Comparison of ENCODE assay signal across 9 mouse cellular contexts in the genomic region with DNA sequence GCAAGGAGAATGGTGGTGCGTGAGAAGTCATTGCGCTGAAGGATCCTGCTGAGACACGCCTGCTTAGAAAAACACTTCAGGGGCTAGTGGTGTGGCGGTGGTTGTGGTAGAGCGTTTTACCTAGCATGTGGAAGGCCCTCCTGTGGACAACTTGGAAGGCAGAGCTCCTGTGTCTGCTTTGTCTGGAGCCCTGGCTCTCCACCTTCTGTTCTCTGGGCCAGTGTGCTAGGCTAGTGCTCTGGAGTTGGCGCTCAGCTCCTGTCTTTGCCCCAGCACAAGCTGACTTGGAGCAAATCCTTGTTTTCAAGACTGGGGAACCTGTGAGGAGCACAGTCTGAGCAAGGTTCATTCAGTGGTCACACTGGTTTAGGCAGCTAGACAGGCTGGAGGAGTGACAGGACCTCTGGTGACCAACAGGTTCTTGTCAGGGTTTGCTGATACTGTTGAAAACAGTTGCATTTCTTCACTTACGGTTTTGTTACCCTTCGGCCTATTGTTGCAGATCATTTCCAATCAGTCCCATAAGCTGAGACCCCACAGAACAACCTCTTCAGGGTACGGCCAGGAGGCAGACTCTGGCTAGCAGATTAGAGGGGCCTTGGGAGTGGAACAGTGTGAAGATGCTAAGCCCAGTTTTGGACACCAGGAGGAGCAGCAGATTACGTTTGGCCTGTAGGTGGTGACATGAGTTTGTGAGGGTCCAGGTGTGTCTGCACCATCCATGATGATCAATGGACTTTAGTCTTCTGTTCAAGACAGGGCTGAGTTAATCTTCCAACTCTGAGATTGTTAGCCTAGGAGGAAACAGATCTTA. TPM values are rescaled to one million over a fixed set of nuclear protein-coding genes. Genes with fewer than 3 reads are reported as not detected.
DNase-seq lines count a peak whose midpoint lies in the region; ATAC-seq and TF ChIP-seq lines count a peak whose summit lies in the region.
"Had no signal": no experiment of that assay in that cellular context is flagged by ENCODE, and none has a peak within 500 bp of the region (broad histone marks: within the 10 kb centered on the region; RNA-seq: fewer than 3 reads in every experiment).

No protein-coding gene starts in this region.

- ATAC-seq in forebrain, embryonic 11.5 days (replicated peaks; ENCODE audit: low FRiP score) = no peak

- peaks cover 15% of the 10 kb centered on the region for H3K4me1 ChIP-seq in kidney, adult 2 months (ENCODE audit: control insufficient read depth, insufficient read depth, low read length)
- H3K4me1 ChIP-seq in forebrain, embryonic 11.5 days (replicated peaks; ENCODE audit: control insufficient read depth, insufficient read depth, low read length) = no peaks in the 10 kb centered on the region

- peak; percentile 61 for TF ChIP-seq CTCF in kidney, adult 2 months (conservative IDR thresholded peaks at IDR 0.05; ENCODE audit: insufficient read depth, insufficient read length, low read depth, low read length)

- no peak for TF ChIP-seq POLR2A in kidney, adult 2 months (IDR thresholded peaks at IDR 0.05; ENCODE audit: low read depth, low read length)

- H3K27ac ChIP-seq in kidney, adult 2 months (ENCODE audit: insufficient read depth, low read depth, low read length) = peak overlapping the region; percentile 56
- no peak overlapping the region for H3K27ac ChIP-seq in forebrain, embryonic 11.5 days (ENCODE audit: low read depth, low read length)

- 78% methylated on average over 10 of the region's 10 CpGs for WGBS in kidney, adult 2 months
- 91% methylated on average over 10 of the region's 10 CpGs for WGBS in forebrain, embryonic 11.5 days

- DNase-seq in kidney, adult 2 months = peak; percentile 60
- DNase-seq in kidney, postnatal 14 days = no peak
- peak; percentile 50 to 52 for DNase-seq in urinary bladder, postnatal 36 days (ENCODE audit: low spot score in 2 of 2)
- no peak for DNase-seq in urinary bladder, postnatal 10 days (ENCODE audit: low spot score)
- peak; percentile 38 for DNase-seq in induced T-regulatory cell, adult 2 months (ENCODE audit: low read depth)
- peak; percentile 68 for DNase-seq in yolk sac, embryonic 10.5 days (ENCODE audit: low spot score)
- no peak for DNase-seq in embryo, embryonic 11 days
- no peak for DNase-seq in forebrain, embryonic 11.5 days (ENCODE audit: low spot score)
- DNase-seq: retina, postnatal 1 day had no signal

- no peak overlapping the region for H3K4me3 ChIP-seq in kidney, adult 2 months (ENCODE audit: insufficient read depth, low read depth, low read length)
- H3K4me3 ChIP-seq in forebrain, embryonic 11.5 days (ENCODE audit: low read depth, low read length) = no peak overlapping the region

- H3K36me3 ChIP-seq in kidney, adult 2 months (ENCODE audit: control insufficient read depth, insufficient read depth, low read length) = no peaks in the 10 kb centered on the region
- H3K36me3 ChIP-seq in forebrain, embryonic 11.5 days (ENCODE audit: control insufficient read depth, insufficient read depth, low read length) = no peaks in the 10 kb centered on the region

- H3K27me3 ChIP-seq in kidney, adult 2 months (replicated peaks; ENCODE audit: control insufficient read depth, insufficient read depth, low read length) = no peaks in the 10 kb centered on the region
- no peaks in the 10 kb centered on the region for H3K27me3 ChIP-seq in forebrain, embryonic 11.5 days (ENCODE audit: control insufficient read depth, insufficient read depth, low read length)

- no peak overlapping the region for H3K9ac ChIP-seq in forebrain, embryonic 11.5 days (ENCODE audit: low read length)

- H3K4me2 ChIP-seq in forebrain, embryonic 11.5 days (ENCODE audit: low read depth, low read length, severe bottlenecking) = no peak overlapping the region

- H3K9me3 ChIP-seq in forebrain, embryonic 11.5 days (ENCODE audit: control insufficient read depth, low read length) = no peaks in the 10 kb centered on the region

RNA-seq across cellular contexts. Expression of a gene that starts 8.6 kb away (rescaled TPM):
- polyA plus RNA-seq in kidney, adult 2 months (2012; rRNA removed) = 40.0 and 41.0 TPM in 2 replicates
- polyA plus RNA-seq in forebrain, embryonic 11.5 days (2014; fragmentation: Nextera tagmentation; extraction: Ambion mirVana) = 50.7 and 56.2 TPM in 2 replicates

RNA-seq across cellular contexts. Expression of a gene that starts 43.0 kb away (rescaled TPM):
- 79.3 and 96.2 TPM in 2 replicates for polyA plus RNA-seq in kidney, adult 2 months (2012; rRNA removed)
- polyA plus RNA-seq in forebrain, embryonic 11.5 days (2014; fragmentation: Nextera tagmentation; extraction: Ambion mirVana) = 148 and 150 TPM in 2 replicates

RNA-seq across cellular contexts. Expression of a gene that starts 59.1 kb away (rescaled TPM):
- 16.3 and 17.5 TPM in 2 replicates for polyA plus RNA-seq in kidney, adult 2 months (2012; rRNA removed)
- polyA plus RNA-seq in forebrain, embryonic 11.5 days (2014; fragmentation: Nextera tagmentation; extraction: Ambion mirVana) = 11.5 and 11.9 TPM in 2 replicates

RNA-seq across cellular contexts. Expression of a gene that starts 59.3 kb away (rescaled TPM):
- polyA plus RNA-seq in kidney, adult 2 months (2012; rRNA removed) = 6.4 and 7.1 TPM in 2 replicates
- polyA plus RNA-seq in forebrain, embryonic 11.5 days (2014; fragmentation: Nextera tagmentation; extraction: Ambion mirVana) = 10.9 and 13.0 TPM in 2 replicates

Comparison
In these comparisons a context has a peak if more than half of its experiments do, and no peak if none do; other contexts are left out.
1. DNase-seq: peak in kidney, adult 2 months (single experiment), urinary bladder, postnatal 36 days (2 of 2), induced T-regulatory cell, adult 2 months (single experiment) and yolk sac, embryonic 10.5 days (single experiment); none in kidney, postnatal 14 days (single experiment), urinary bladder, postnatal 10 days (single experiment), embryo, embryonic 11 days (single experiment) and forebrain, embryonic 11.5 days (single experiment).